Mouse (Mus musculus): ENCODE data around the gene Neurl4. TPM values are rescaled to one million over a fixed set of nuclear protein-coding genes. Genes with fewer than 3 reads are reported as not detected.
A peak's percentile ranks its signal among the peaks of the same experiment; 100 is the strongest.

Neurl4 gene
- polyA plus RNA-seq, 1 experiment from 2014 or later, result 12.5 TPM

GRCm38 (mm10) chr11:69881787-69882670 lies 18.8 kb upstream of the Neurl4 start:
- no peaks in the 10 kb centered on the region for H3K27me3 ChIP-seq (ENCODE audit: insufficient read depth, low read length)
- DNase-seq, result peak; percentile 46
- no peaks in the 10 kb centered on the region for H3K36me3 ChIP-seq (ENCODE audit: insufficient read depth)
- 54% methylated on average over 21 of the region's 21 CpGs for WGBS
- H3K4me1 ChIP-seq (ENCODE audit: insufficient read depth), result peaks cover 19% of the 10 kb centered on the region
- H3K4me2 ChIP-seq, result peak overlapping the region; percentile 84
- peak overlapping the region; percentile 41 for H3K9ac ChIP-seq
- peak; percentile 3; the same call in 1 of the 2 replicates for ATAC-seq (ENCODE audit: insufficient read depth)
- H3K27ac ChIP-seq (ENCODE audit: low read depth), result peak overlapping the region; percentile 92
- no peak for TF ChIP-seq CTCF (IDR thresholded peaks at IDR 0.05; ENCODE audit: low read depth)
- peak overlapping the region; percentile 51 for H3K4me3 ChIP-seq (ENCODE audit: low read depth, low read length)
- no peaks in the 10 kb centered on the region for H3K9me3 ChIP-seq (ENCODE audit: low read depth, low read length)

GRCm38 (mm10) chr11:69883066-69883465 lies 17.8 kb upstream of the Neurl4 start:
- Histone ChIP-seq H3K27me3 (ENCODE audit: insufficient read depth, low read length) (no peaks in the 10 kb centered on the region), H3K27ac (ENCODE audit: low read depth) (no peak overlapping the region), H3K9me3 (ENCODE audit: low read depth, low read length) (no peaks in the 10 kb centered on the region), H3K9ac (no peak overlapping the region), H3K36me3 (ENCODE audit: insufficient read depth) (no peaks in the 10 kb centered on the region), H3K4me1 (ENCODE audit: insufficient read depth) (peaks cover 19% of the 10 kb centered on the region), H3K4me3 (ENCODE audit: low read depth, low read length) (no peak overlapping the region), H3K4me2 (no peak overlapping the region)
- peak; percentile 60 for TF ChIP-seq CTCF (IDR thresholded peaks at IDR 0.05; ENCODE audit: low read depth)
- DNase-seq (peak; percentile 54), ATAC-seq (ENCODE audit: insufficient read depth) (no peak)
- 58% methylated on average over 4 of the region's 4 CpGs for WGBS

GRCm38 (mm10) chr11:69883527-69884151 lies 17.2 kb upstream of the Neurl4 start:
- Histone ChIP-seq H3K27ac (ENCODE audit: low read depth) (no peak overlapping the region), H3K9ac (no peak overlapping the region), H3K36me3 (ENCODE audit: insufficient read depth) (no peaks in the 10 kb centered on the region), H3K27me3 (ENCODE audit: insufficient read depth, low read length) (no peaks in the 10 kb centered on the region), H3K4me3 (ENCODE audit: low read depth, low read length) (no peak overlapping the region), H3K4me1 (ENCODE audit: insufficient read depth) (peaks cover 17% of the 10 kb centered on the region), H3K4me2 (no peak overlapping the region), H3K9me3 (ENCODE audit: low read depth, low read length) (no peaks in the 10 kb centered on the region)
- WGBS, result 76% methylated on average over 8 of the region's 8 CpGs
- no peak for TF ChIP-seq CTCF (IDR thresholded peaks at IDR 0.05; ENCODE audit: low read depth)
- ATAC-seq (ENCODE audit: insufficient read depth) (no peak), DNase-seq (no peak)

GRCm38 (mm10) chr11:69884240-69884639 lies 16.6 kb upstream of the Neurl4 start:
- Histone ChIP-seq H3K9me3 (ENCODE audit: low read depth, low read length) (no peaks in the 10 kb centered on the region), H3K4me3 (ENCODE audit: low read depth, low read length) (no peak overlapping the region), H3K27me3 (ENCODE audit: insufficient read depth, low read length) (no peaks in the 10 kb centered on the region), H3K4me1 (ENCODE audit: insufficient read depth) (peaks cover 15% of the 10 kb centered on the region), H3K36me3 (ENCODE audit: insufficient read depth) (no peaks in the 10 kb centered on the region), H3K9ac (no peak overlapping the region; the same call in 1 of the 2 replicates), H3K4me2 (peak overlapping the region; percentile 36; the same call in 1 of the 2 replicates), H3K27ac (ENCODE audit: low read depth) (no peak overlapping the region; the same call in 1 of the 2 replicates)
- no peak for TF ChIP-seq CTCF (IDR thresholded peaks at IDR 0.05; ENCODE audit: low read depth)
- DNase-seq, result peak; percentile 44
- 45% methylated on average over 9 of the region's 9 CpGs for WGBS
- no peak for ATAC-seq (ENCODE audit: insufficient read depth)

- no peak overlapping the region; the same call in 1 of the 2 replicates for H3K27ac ChIP-seq (ENCODE audit: low read depth)
- H3K4me1 ChIP-seq (ENCODE audit: insufficient read depth), result peaks cover 12% of the 10 kb centered on the region
- H3K36me3 ChIP-seq (ENCODE audit: insufficient read depth), result no peaks in the 10 kb centered on the region
- ATAC-seq (ENCODE audit: insufficient read depth) (no peak), DNase-seq (no peak)
- H3K4me2 ChIP-seq, result peak overlapping the region; percentile 36; the same call in 1 of the 2 replicates
- no peak overlapping the region; the same call in 1 of the 2 replicates for H3K9ac ChIP-seq
- no peaks in the 10 kb centered on the region for H3K27me3 ChIP-seq (ENCODE audit: insufficient read depth, low read length)
- no peak overlapping the region for H3K4me3 ChIP-seq (ENCODE audit: low read depth, low read length)
- H3K9me3 ChIP-seq (ENCODE audit: low read depth, low read length), result no peaks in the 10 kb centered on the region
- 74% methylated on average over 8 of the region's 8 CpGs for WGBS
- TF ChIP-seq CTCF (IDR thresholded peaks at IDR 0.05; ENCODE audit: low read depth), result no peak
Measured at GRCm38 (mm10) chr11:69884663-69885062, 16.2 kb upstream of the Neurl4 start.

GRCm38 (mm10) chr11:69886907-69887635 lies 13.8 kb upstream of the Neurl4 start:
- Histone ChIP-seq H3K4me1 (ENCODE audit: insufficient read depth) (peaks cover 7% of the 10 kb centered on the region; the same call in 1 of the 2 replicates), H3K4me2 (no peak overlapping the region), H3K9me3 (ENCODE audit: low read depth, low read length) (no peaks in the 10 kb centered on the region), H3K4me3 (ENCODE audit: low read depth, low read length) (no peak overlapping the region), H3K9ac (no peak overlapping the region), H3K36me3 (ENCODE audit: insufficient read depth) (no peaks in the 10 kb centered on the region), H3K27ac (ENCODE audit: low read depth) (no peak overlapping the region), H3K27me3 (ENCODE audit: insufficient read depth, low read length) (no peaks in the 10 kb centered on the region)
- no peak for ATAC-seq (ENCODE audit: insufficient read depth)
- DNase-seq, result peak; percentile 26
- TF ChIP-seq CTCF (IDR thresholded peaks at IDR 0.05; ENCODE audit: low read depth), result peak; percentile 62
- 67% methylated on average over 8 of the region's 8 CpGs for WGBS

Data from lung, embryonic 14.5 days (tissue).